Mouse (Mus musculus): ENCODE data around the gene Wdr24. TPM values are rescaled to one million over a fixed set of nuclear protein-coding genes. Genes with fewer than 3 reads are reported as not detected.

Gene Wdr24
- polyA plus RNA-seq, 1 experiment: 33.6 TPM

- H3K4me3 ChIP-seq (ENCODE audit: extremely low read depth, insufficient read depth, insufficient read length): no peak overlapping the region
- 94% methylated on average over 32 of the region's 32 CpGs for WGBS
- H3K36me3 ChIP-seq (ENCODE audit: control insufficient read depth, insufficient read depth, low read length): peaks cover 7% of the 10 kb centered on the region; the same call in 1 of the 2 replicates
- H3K4me1 ChIP-seq (ENCODE audit: control insufficient read depth, insufficient read depth, insufficient read length): no peaks in the 10 kb centered on the region; the same call in 1 of the 2 replicates
- H3K27me3 ChIP-seq (ENCODE audit: control insufficient read depth, insufficient read depth, low read length): no peaks in the 10 kb centered on the region
- no peak overlapping the region for H3K27ac ChIP-seq (ENCODE audit: insufficient read depth, low read length)
- TF ChIP-seq CTCF (IDR thresholded peaks at IDR 0.05; ENCODE audit: extremely low read depth, insufficient read depth, insufficient read length, insufficient replicate concordance) (no peak), POLR2A (IDR thresholded peaks at IDR 0.05; ENCODE audit: low read depth, low read length) (no peak)
- DNase-seq (ENCODE audit: low read depth in 1 of 2, low spot score in 2 of 2): no peak
Measured at GRCm38 (mm10) chr17:25877741-25878610, 54.5 kb downstream of the Wdr24 start.

Other genes with a start within 250 kb of the Wdr24 start
- 13.1 and 15.6 TPM in 2 replicates for gene Lmf1, start 244.5 kb upstream of the Wdr24 start, polyA plus RNA-seq (2012; rRNA removed)
- 0.16 TPM in 1 of 2 replicates, not detected in the other for gene Gng13, start 106.5 kb upstream of the Wdr24 start, polyA plus RNA-seq (2012; rRNA removed)
- gene Chtf18, start 96.2 kb upstream of the Wdr24 start, polyA plus RNA-seq (2012; rRNA removed): 10.6 and 13.0 TPM in 2 replicates
- gene Rpusd1, start 96.0 kb upstream of the Wdr24 start, polyA plus RNA-seq (2012; rRNA removed): 25.9 and 37.9 TPM in 2 replicates
- 0.09 and 0.13 TPM in 2 replicates for gene Mslnl, start 87.6 kb upstream of the Wdr24 start, polyA plus RNA-seq (2012; rRNA removed)
- gene Msln, start 69.2 kb upstream of the Wdr24 start, polyA plus RNA-seq (2012; rRNA removed): 3.1 and 6.8 TPM in 2 replicates
- gene Narfl, start 49.9 kb upstream of the Wdr24 start, polyA plus RNA-seq (2012; rRNA removed): 18.6 and 20.7 TPM in 2 replicates
- 37.9 and 49.4 TPM in 2 replicates for gene Haghl, start 38.0 kb upstream of the Wdr24 start, polyA plus RNA-seq (2012; rRNA removed)
- 0.08 TPM in 1 of 2 replicates, not detected in the other for gene Ccdc78, start 37.0 kb upstream of the Wdr24 start, polyA plus RNA-seq (2012; rRNA removed)
- gene Fam173a, start 30.7 kb upstream of the Wdr24 start, polyA plus RNA-seq (2012; rRNA removed): 96.7 and 113 TPM in 2 replicates
- gene AC134908.4, start 28.0 kb upstream of the Wdr24 start, polyA plus RNA-seq (2012; rRNA removed): 1.1 TPM in 1 of 2 replicates, not detected in the other
- gene Metrn, start 26.5 kb upstream of the Wdr24 start, polyA plus RNA-seq (2012; rRNA removed): 37.6 and 61.5 TPM in 2 replicates
- 1.2 and 1.4 TPM in 2 replicates for gene Fbxl16, start 14.5 kb upstream of the Wdr24 start, polyA plus RNA-seq (2012; rRNA removed)
- gene Jmjd8, start 5.2 kb downstream of the Wdr24 start, polyA plus RNA-seq (2012; rRNA removed): 30.9 and 31.3 TPM in 2 replicates
- gene Stub1, start 9.8 kb downstream of the Wdr24 start, polyA plus RNA-seq (2012; rRNA removed): 85.4 and 104 TPM in 2 replicates
- gene Rhbdl1, start 13.7 kb downstream of the Wdr24 start, polyA plus RNA-seq (2012; rRNA removed): 5.5 and 7.3 TPM in 2 replicates
- gene Gm20683, start 18.1 kb downstream of the Wdr24 start, polyA plus RNA-seq (2012; rRNA removed): 29.5 and 34.1 TPM in 2 replicates
- 62.1 and 77.0 TPM in 2 replicates for gene Rhot2, start 21.2 kb downstream of the Wdr24 start, polyA plus RNA-seq (2012; rRNA removed)
- gene Wdr90, start 37.9 kb downstream of the Wdr24 start, polyA plus RNA-seq (2012; rRNA removed): 34.5 and 45.0 TPM in 2 replicates
- 17.3 and 21.7 TPM in 2 replicates for gene Mcrip2, start 45.1 kb downstream of the Wdr24 start, polyA plus RNA-seq (2012; rRNA removed)
- 53.6 and 81.2 TPM in 2 replicates for gene Mettl26, start 51.4 kb downstream of the Wdr24 start, polyA plus RNA-seq (2012; rRNA removed)
- gene Wfikkn1, start 57.2 kb downstream of the Wdr24 start, polyA plus RNA-seq (2012; rRNA removed): 0.74 and 0.99 TPM in 2 replicates
- gene Rab40c, start 96.1 kb downstream of the Wdr24 start, polyA plus RNA-seq (2012; rRNA removed): 26.8 and 31.6 TPM in 2 replicates
- gene Pigq, start 121.3 kb downstream of the Wdr24 start, polyA plus RNA-seq (2012; rRNA removed): 203 and 239 TPM in 2 replicates
- gene Nhlrc4, start 121.3 kb downstream of the Wdr24 start, polyA plus RNA-seq (2012; rRNA removed): 4.3 and 4.7 TPM in 2 replicates
- gene A930017K11Rik, start 128.9 kb downstream of the Wdr24 start, polyA plus RNA-seq (2012; rRNA removed): not detected in 2 replicates
- gene Capn15, start 162.2 kb downstream of the Wdr24 start, polyA plus RNA-seq (2012; rRNA removed): 35.0 and 45.9 TPM in 2 replicates
- gene Rab11fip3, start 245.9 kb downstream of the Wdr24 start, polyA plus RNA-seq (2012; rRNA removed): 13.3 and 13.6 TPM in 2 replicates